Mouse (Mus musculus): ENCODE results near the gene Plxna4. TPM values are rescaled to one million over a fixed set of nuclear protein-coding genes. Genes with fewer than 3 reads are reported as not detected.
A peak's percentile ranks its signal among the peaks of the same experiment; 100 is the strongest.

Gene Plxna4
- total RNA-seq, 1 experiment: 0.98 TPM

GRCm38 (mm10) chr6:32271463-32271862 lies 316.5 kb downstream of the Plxna4 start:
- H3K9ac ChIP-seq (ENCODE audit: insufficient read depth, low read depth, low read length, poor library complexity, severe bottlenecking): no peak overlapping the region
- H3K9me3 ChIP-seq (ENCODE audit: control insufficient read depth, insufficient read depth, low read depth, low read length): no peaks in the 10 kb centered on the region
- H3K36me3 ChIP-seq (ENCODE audit: control insufficient read depth, insufficient read depth, low read length, poor library complexity, severe bottlenecking): no peaks in the 10 kb centered on the region
- TF ChIP-seq MAFK (IDR thresholded peaks at IDR 0.05; ENCODE audit: insufficient read depth, low read depth, low read length) (no peak), ZNF384 (IDR thresholded peaks at IDR 0.05; ENCODE audit: low read depth, low read length) (no peak), CHD2 (IDR thresholded peaks at IDR 0.05; ENCODE audit: low read depth, low read length) (no peak), ZC3H11A (IDR thresholded peaks at IDR 0.05; ENCODE audit: borderline replicate concordance, low read depth, low read length) (no peak), HCFC1 (IDR thresholded peaks at IDR 0.05; ENCODE audit: borderline replicate concordance, insufficient read depth, low read length) (no peak)
- no peak overlapping the region for H3K4me3 ChIP-seq (ENCODE audit: insufficient read depth in 1 of 2, low read depth in 1 of 2, low read length in 2 of 2, poor library complexity in 1 of 2, severe bottlenecking in 1 of 2)
- in situ Hi-C loops (cut with MboI; ENCODE audit: low sequenced_read_pairs in 2 of 2, unreplicated experiment in 2 of 2): no loop called here
- no peak overlapping the region for H3K27ac ChIP-seq (ENCODE audit: insufficient read depth, low read depth, low read length, poor library complexity, severe bottlenecking)
- DNase-seq (ENCODE audit: low read depth, low spot score): no peak
- no peaks in the 10 kb centered on the region for H3K4me1 ChIP-seq (ENCODE audit: control insufficient read depth in 2 of 2, insufficient read depth in 2 of 2, low read length in 2 of 2, poor library complexity in 1 of 2)

- TF ChIP-seq ZC3H11A (IDR thresholded peaks at IDR 0.05; ENCODE audit: borderline replicate concordance, low read depth, low read length): no peak
- no peak for TF ChIP-seq HCFC1 (IDR thresholded peaks at IDR 0.05; ENCODE audit: borderline replicate concordance, insufficient read depth, low read length)
- no peak for TF ChIP-seq CHD2 (IDR thresholded peaks at IDR 0.05; ENCODE audit: low read depth, low read length)
- no peak for TF ChIP-seq ZNF384 (IDR thresholded peaks at IDR 0.05; ENCODE audit: low read depth, low read length)
- TF ChIP-seq MAFK (IDR thresholded peaks at IDR 0.05; ENCODE audit: insufficient read depth, low read depth, low read length): no peak
Measured at GRCm38 (mm10) chr6:32266085-32266484, 321.9 kb downstream of the Plxna4 start.

DNA sequence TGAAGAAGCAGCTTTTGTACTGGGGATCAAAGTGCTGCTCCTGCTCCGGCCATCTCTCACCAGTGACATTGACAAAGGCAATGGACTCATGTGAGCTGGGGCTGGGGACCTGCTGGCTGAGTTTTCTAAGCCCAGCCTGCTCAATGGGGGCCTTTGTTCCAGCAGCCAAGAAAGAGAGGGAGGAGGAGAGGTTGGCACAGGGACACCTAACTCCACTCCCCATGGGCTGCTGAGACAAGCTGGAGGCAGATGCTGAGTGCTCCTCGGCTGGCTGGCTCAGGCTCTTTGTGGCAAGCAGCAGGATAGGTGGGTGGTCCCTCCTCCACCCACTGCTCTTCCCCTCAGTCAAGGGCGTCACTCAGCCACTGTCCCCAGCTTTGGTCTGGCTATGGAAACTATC lies 326.7 kb downstream of the Plxna4 start:
- peak; percentile 9 for DNase-seq (ENCODE audit: low read depth, low spot score)
- Histone ChIP-seq H3K9ac (ENCODE audit: insufficient read depth, low read depth, low read length, poor library complexity, severe bottlenecking) (no peak overlapping the region), H3K36me3 (ENCODE audit: control insufficient read depth, insufficient read depth, low read length, poor library complexity, severe bottlenecking) (no peaks in the 10 kb centered on the region), H3K4me3 (ENCODE audit: insufficient read depth in 1 of 2, low read depth in 1 of 2, low read length in 2 of 2, poor library complexity in 1 of 2, severe bottlenecking in 1 of 2) (no peak overlapping the region), H3K27ac (ENCODE audit: insufficient read depth, low read depth, low read length, poor library complexity, severe bottlenecking) (no peak overlapping the region), H3K4me1 (ENCODE audit: control insufficient read depth in 2 of 2, insufficient read depth in 2 of 2, low read length in 2 of 2, poor library complexity in 1 of 2) (0 out of 4 replicates have a peak, but pooled peaks cover 0 to 2% of the 10 kb centered on the region in 2 experiments), H3K9me3 (ENCODE audit: control insufficient read depth, insufficient read depth, low read depth, low read length) (no peaks in the 10 kb centered on the region)
- TF ChIP-seq ZC3H11A (IDR thresholded peaks at IDR 0.05; ENCODE audit: borderline replicate concordance, low read depth, low read length): no peak
- in situ Hi-C loops (cut with MboI; ENCODE audit: low sequenced_read_pairs in 2 of 2, unreplicated experiment in 2 of 2): no loop called here

More at GRCm38 (mm10) chr6:32266085-32266484, 321.9 kb downstream of the Plxna4 start:
- H3K36me3 ChIP-seq (ENCODE audit: control insufficient read depth, insufficient read depth, low read length, poor library complexity, severe bottlenecking): no peaks in the 10 kb centered on the region
- no peaks in the 10 kb centered on the region for H3K9me3 ChIP-seq (ENCODE audit: control insufficient read depth, insufficient read depth, low read depth, low read length)
- no peak overlapping the region for H3K4me3 ChIP-seq (ENCODE audit: insufficient read depth in 1 of 2, low read depth in 1 of 2, low read length in 2 of 2, poor library complexity in 1 of 2, severe bottlenecking in 1 of 2)
- 0 out of 4 replicates have a peak, but pooled peaks cover 0 to 2% of the 10 kb centered on the region in 2 experiments for H3K4me1 ChIP-seq (ENCODE audit: control insufficient read depth in 2 of 2, insufficient read depth in 2 of 2, low read length in 2 of 2, poor library complexity in 1 of 2)
- no peak for DNase-seq (ENCODE audit: low read depth, low spot score)
- in situ Hi-C loops (cut with MboI; ENCODE audit: low sequenced_read_pairs in 2 of 2, unreplicated experiment in 2 of 2): no loop called here
- no peak overlapping the region for H3K9ac ChIP-seq (ENCODE audit: insufficient read depth, low read depth, low read length, poor library complexity, severe bottlenecking)
- H3K27ac ChIP-seq (ENCODE audit: insufficient read depth, low read depth, low read length, poor library complexity, severe bottlenecking): no peak overlapping the region

DNA sequence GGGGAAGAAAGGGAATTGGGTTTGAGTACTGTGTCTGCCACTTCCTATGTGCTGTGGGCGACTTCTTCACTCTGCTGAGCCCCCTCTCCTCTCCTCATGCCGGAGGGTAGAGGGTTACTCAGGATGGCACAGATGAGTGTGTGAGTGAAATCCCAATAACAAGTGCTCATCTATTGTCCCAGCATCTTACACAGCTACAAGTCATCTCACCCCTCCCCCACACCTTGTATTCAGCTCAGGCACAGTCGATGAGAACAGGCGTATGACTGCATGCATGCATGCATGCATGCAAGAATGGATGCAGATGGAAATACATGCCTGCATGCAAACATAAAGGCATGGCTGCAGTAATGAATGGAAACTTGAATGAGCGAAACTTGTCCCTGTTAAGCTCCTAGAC lies 327.7 kb downstream of the Plxna4 start:
- H3K9me3 ChIP-seq (ENCODE audit: control insufficient read depth, insufficient read depth, low read depth, low read length): no peaks in the 10 kb centered on the region
- DNase-seq (ENCODE audit: low read depth, low spot score): no peak
- H3K27ac ChIP-seq (ENCODE audit: insufficient read depth, low read depth, low read length, poor library complexity, severe bottlenecking): no peak overlapping the region
- H3K4me3 ChIP-seq (ENCODE audit: insufficient read depth in 1 of 2, low read depth in 1 of 2, low read length in 2 of 2, poor library complexity in 1 of 2, severe bottlenecking in 1 of 2): no peak overlapping the region
- 0 out of 4 replicates have a peak, but pooled peaks cover 0 to 2% of the 10 kb centered on the region in 2 experiments for H3K4me1 ChIP-seq (ENCODE audit: control insufficient read depth in 2 of 2, insufficient read depth in 2 of 2, low read length in 2 of 2, poor library complexity in 1 of 2)
- TF ChIP-seq ZNF384 (IDR thresholded peaks at IDR 0.05; ENCODE audit: low read depth, low read length) (no peak), HCFC1 (IDR thresholded peaks at IDR 0.05; ENCODE audit: borderline replicate concordance, insufficient read depth, low read length) (no peak), CHD2 (IDR thresholded peaks at IDR 0.05; ENCODE audit: low read depth, low read length) (no peak), ZC3H11A (IDR thresholded peaks at IDR 0.05; ENCODE audit: borderline replicate concordance, low read depth, low read length) (no peak), MAFK (IDR thresholded peaks at IDR 0.05; ENCODE audit: insufficient read depth, low read depth, low read length) (no peak)
- no peak overlapping the region for H3K9ac ChIP-seq (ENCODE audit: insufficient read depth, low read depth, low read length, poor library complexity, severe bottlenecking)
- in situ Hi-C loops (cut with MboI; ENCODE audit: low sequenced_read_pairs in 2 of 2, unreplicated experiment in 2 of 2): no loop called here
- H3K36me3 ChIP-seq (ENCODE audit: control insufficient read depth, insufficient read depth, low read length, poor library complexity, severe bottlenecking): no peaks in the 10 kb centered on the region

DNA sequence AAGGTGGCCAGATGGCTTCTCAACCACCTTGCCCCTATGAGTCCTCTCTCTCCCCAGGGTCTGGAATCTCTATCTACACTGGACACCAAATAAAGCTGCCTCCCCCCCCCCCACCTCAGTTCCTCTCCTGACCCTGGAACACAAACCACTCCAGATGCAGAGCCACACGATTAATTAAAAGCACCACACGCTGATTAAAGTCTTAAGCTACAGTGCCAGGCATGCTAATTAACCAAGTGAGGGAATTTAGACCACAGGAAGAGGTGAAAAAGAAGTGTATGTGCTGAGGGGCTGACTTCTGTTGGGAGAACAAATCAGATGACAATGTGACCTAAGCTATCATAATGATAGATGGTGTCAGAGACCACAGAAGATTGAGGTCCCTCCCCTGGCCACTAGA lies 332.8 kb downstream of the Plxna4 start:
- Histone ChIP-seq H3K36me3 (ENCODE audit: control insufficient read depth, insufficient read depth, low read length, poor library complexity, severe bottlenecking) (no peaks in the 10 kb centered on the region), H3K27ac (ENCODE audit: insufficient read depth, low read depth, low read length, poor library complexity, severe bottlenecking) (no peak overlapping the region), H3K9ac (ENCODE audit: insufficient read depth, low read depth, low read length, poor library complexity, severe bottlenecking) (no peak overlapping the region), H3K9me3 (ENCODE audit: control insufficient read depth, insufficient read depth, low read depth, low read length) (no peaks in the 10 kb centered on the region), H3K4me3 (ENCODE audit: insufficient read depth in 1 of 2, low read depth in 1 of 2, low read length in 2 of 2, poor library complexity in 1 of 2, severe bottlenecking in 1 of 2) (no peak overlapping the region), H3K4me1 (ENCODE audit: control insufficient read depth in 2 of 2, insufficient read depth in 2 of 2, low read length in 2 of 2, poor library complexity in 1 of 2) (no peaks in the 10 kb centered on the region)
- DNase-seq (ENCODE audit: low read depth, low spot score): no peak
- in situ Hi-C loops (cut with MboI; ENCODE audit: low sequenced_read_pairs in 2 of 2, unreplicated experiment in 2 of 2): no loop called here
- TF ChIP-seq MAFK (IDR thresholded peaks at IDR 0.05; ENCODE audit: insufficient read depth, low read depth, low read length) (no peak), ZNF384 (IDR thresholded peaks at IDR 0.05; ENCODE audit: low read depth, low read length) (no peak), CHD2 (IDR thresholded peaks at IDR 0.05; ENCODE audit: low read depth, low read length) (no peak), ZC3H11A (IDR thresholded peaks at IDR 0.05; ENCODE audit: borderline replicate concordance, low read depth, low read length) (no peak), HCFC1 (IDR thresholded peaks at IDR 0.05; ENCODE audit: borderline replicate concordance, insufficient read depth, low read length) (no peak)

All from ES-E14 (cell line).